Mouse (Mus musculus) thymus, adult 2 months (tissue): ENCODE measurements around the gene Mustn1. TPM values are rescaled to one million over a fixed set of nuclear protein-coding genes. Genes with fewer than 3 reads are reported as not detected.

Experiments
- DNase-seq: peaks from one replicate; pipeline ENCODE4 v3.0.0; 2021
- H3K27ac ChIP-seq: fragments of 200-500 bp; 2 replicates; pipeline ENCODE4 v1.5.1; 2012; ENCODE audit warnings: low read length, control low read depth; ENCODE audit not compliant: control insufficient read depth, insufficient read depth
- H3K27me3 ChIP-seq: fragments of 200-500 bp; 2 replicates; pipeline ENCODE4 v1.6.1; 2012; ENCODE audit warnings: mild to moderate bottlenecking, low read length, moderate library complexity, mixed read lengths; ENCODE audit not compliant: control insufficient read depth, insufficient read depth
- H3K36me3 ChIP-seq: fragments of 200-500 bp; 2 replicates; pipeline ENCODE4 v1.6.1; 2012; ENCODE audit warnings: mild to moderate bottlenecking, low read length, moderate library complexity; ENCODE audit not compliant: control insufficient read depth, insufficient read depth
- H3K4me1 ChIP-seq: fragments of 200-500 bp; replicated peaks from 2 replicates; pipeline ENCODE4 v1.6.1; 2012; ENCODE audit warnings: low read length; ENCODE audit not compliant: control insufficient read depth, insufficient read depth
- H3K4me3 ChIP-seq: fragments of 200-500 bp; 2 replicates; pipeline ENCODE4 v1.5.1; 2012; ENCODE audit warnings: mild to moderate bottlenecking, low read length, control low read depth, moderate library complexity; ENCODE audit not compliant: control insufficient read depth, insufficient read depth
- CTCF ChIP-seq: fragments of 200-500 bp; IDR thresholded peaks from 2 replicates; pipeline ENCODE4 v1.5.1; 2012; ENCODE audit warnings: mild to moderate bottlenecking, control low read depth, low read length, moderate library complexity, borderline replicate concordance; ENCODE audit not compliant: control insufficient read depth, poor library complexity, insufficient read depth; ENCODE audit errors: extremely low read depth
- POLR2A ChIP-seq: fragments of 200-500 bp; IDR thresholded peaks from 2 replicates; pipeline ENCODE4 v1.6.1; 2012; ENCODE audit warnings: mild to moderate bottlenecking, low read length, control low read depth, moderate library complexity; ENCODE audit not compliant: control insufficient read depth, poor library complexity, insufficient read depth; ENCODE audit errors: extremely low read depth
- WGBS: fragments of 180-500 bp; shearing (Covaris S2); methylation state at CpG from one replicate; pipeline ENCODE4 v1.1.7; 2018; 5-methylcytosine and 5-hydroxymethylcytosine counted together
- polyA plus RNA-seq: library from polyadenylated mRNA; depleted of rRNA; stranded (reverse); fragments of >200 nt; gene quantifications from 2 replicates; pipeline ENCODE4 v1.2.3, GENCODE M21; 2012; rRNA removed

Gene Mustn1
- polyA plus RNA-seq, 1 experiment, result 3.1 TPM

- Histone ChIP-seq H3K27ac (no peak overlapping the region), H3K27me3 (no peaks in the 10 kb centered on the region), H3K4me3 (no peak overlapping the region), H3K36me3 (no peaks in the 10 kb centered on the region), H3K4me1 (no peaks in the 10 kb centered on the region)
- TF ChIP-seq CTCF (no peak), POLR2A (no peak)
- no peak for DNase-seq
- WGBS, result 95% methylated on average over 3 of the region's 3 CpGs
Measured at GRCm38 (mm10) chr14:30925492-30925891, 46.5 kb downstream of the Mustn1 start.

GRCm38 (mm10) chr14:30930386-30930785 is 51.4 kb downstream of the Mustn1 start:
- Histone ChIP-seq H3K4me3 (no peak overlapping the region), H3K36me3 (no peaks in the 10 kb centered on the region), H3K27me3 (no peaks in the 10 kb centered on the region), H3K4me1 (no peaks in the 10 kb centered on the region), H3K27ac (no peak overlapping the region)
- 95% methylated on average over 4 of the region's 4 CpGs for WGBS
- TF ChIP-seq CTCF (no peak), POLR2A (no peak)
- DNase-seq, result no peak

Other genes starting within 250 kb of the Mustn1 start
- gene Rft1, start 224.8 kb upstream of the Mustn1 start, polyA plus RNA-seq, result 13.8 and 14.0 TPM in 2 replicates
- gene Sfmbt1, start 164.4 kb upstream of the Mustn1 start, polyA plus RNA-seq, result 3.2 and 4.0 TPM in 2 replicates
- gene Tmem110, start 53.6 kb upstream of the Mustn1 start, polyA plus RNA-seq, result 20.1 and 27.6 TPM in 2 replicates
- 1.4 and 3.6 TPM in 2 replicates for gene Itih4, start 7.3 kb downstream of the Mustn1 start, polyA plus RNA-seq
- 0.19 and 0.66 TPM in 2 replicates for gene Itih3, start 44.6 kb downstream of the Mustn1 start, polyA plus RNA-seq
- 0.09 and 0.97 TPM in 2 replicates for gene Itih1, start 64.1 kb downstream of the Mustn1 start, polyA plus RNA-seq
- gene Nek4, start 72.2 kb downstream of the Mustn1 start, polyA plus RNA-seq, result 2.5 and 2.6 TPM in 2 replicates
- gene Glt8d1, start 122.2 kb downstream of the Mustn1 start, polyA plus RNA-seq, result 11.9 and 13.6 TPM in 2 replicates
- 133 and 183 TPM in 2 replicates for gene Spcs1, start 122.5 kb downstream of the Mustn1 start, polyA plus RNA-seq
- gene Pbrm1, start 139.9 kb downstream of the Mustn1 start, polyA plus RNA-seq, result 32.1 and 47.0 TPM in 2 replicates
- gene Gnl3, start 140.0 kb downstream of the Mustn1 start, polyA plus RNA-seq, result 24.0 and 32.9 TPM in 2 replicates
- 77.4 and 91.1 TPM in 2 replicates for gene Smim4, start 249.8 kb downstream of the Mustn1 start, polyA plus RNA-seq